Mouse (Mus musculus): ENCODE data around the gene Kptn.

- TF ChIP-seq CTCF (IDR thresholded peaks at IDR 0.05) (peak; percentile 78), EP300 (IDR thresholded peaks at IDR 0.05) (no peak)
These were observed 33.8 kb downstream of the Kptn start for GRCm38 (mm10) chr7:16153522-16153921.

Measured in lung, postnatal 0 days (tissue).